Mouse (Mus musculus): ENCODE measurements at regions not wholly inside any gene's neighbourhood (a gene's known extent, or its start where the extent isn't known, plus 50 kb on each side); places are given as distances from the start of the nearest gene placed in this dataset.

DNA sequence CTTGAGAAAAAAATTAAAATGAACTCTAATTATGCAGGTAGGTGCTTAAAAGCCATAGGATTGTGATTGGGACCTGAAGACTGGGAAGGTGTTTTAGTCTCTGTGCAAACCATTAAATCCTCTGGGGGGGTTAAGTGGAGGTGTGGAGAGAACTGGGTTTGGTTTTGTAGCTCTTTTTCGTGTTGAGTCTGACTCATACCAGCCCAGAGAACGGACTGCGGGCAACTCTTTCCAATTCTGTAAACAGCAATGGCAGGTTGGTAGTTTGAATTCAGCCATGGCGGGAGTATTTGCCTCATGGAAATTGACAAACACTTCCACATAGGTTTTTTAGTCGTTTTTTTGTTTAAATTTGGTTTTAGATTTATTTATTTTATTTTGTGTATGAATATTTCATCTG is 77.7 kb upstream of the Ahctf1 start:
- no peak for TF ChIP-seq POLR2A (IDR thresholded peaks at IDR 0.05; ENCODE audit: extremely low read depth, insufficient read depth, low read length)
- TF ChIP-seq CTCF (IDR thresholded peaks at IDR 0.05; ENCODE audit: extremely low read depth, insufficient read depth, low read length), result no peak
